Mouse (Mus musculus) ES-E14 (cell line): ENCODE measurements around the gene Ykt6.

Source experiments
- HCFC1 ChIP-seq: IDR thresholded peaks from 2 replicates; pipeline ENCODE4 v1.6.1; 2012; ENCODE audit warnings: low read length, inconsistent platforms, borderline replicate concordance; ENCODE audit not compliant: insufficient read depth
- MAFK ChIP-seq: IDR thresholded peaks from 2 replicates; pipeline ENCODE4 v1.6.1; 2014; ENCODE audit warnings: mild to moderate bottlenecking, low read depth, low read length, inconsistent platforms; ENCODE audit not compliant: insufficient read depth

DNA sequence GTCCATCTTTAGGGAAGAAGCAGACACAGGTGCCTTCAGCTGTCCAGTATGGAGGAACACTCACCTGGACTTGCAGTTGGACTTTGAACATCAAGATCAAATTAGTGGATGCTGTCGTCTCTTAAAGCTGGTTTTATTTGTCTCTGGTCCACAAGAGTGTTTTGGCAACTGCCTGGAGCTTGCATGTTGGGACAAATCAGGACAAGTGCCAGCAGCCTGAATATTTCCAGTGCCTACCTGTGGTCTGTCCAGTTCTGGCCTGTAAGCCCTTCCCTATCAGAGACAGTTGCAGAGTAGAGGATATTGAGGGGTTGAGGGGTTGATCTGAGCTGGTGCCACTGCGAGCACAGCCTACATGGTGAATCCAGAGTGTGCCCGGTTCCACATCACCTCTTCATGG is 11.3 kb downstream of the Ykt6 start:
- TF ChIP-seq HCFC1 (no peak), MAFK (no peak)
